Mouse (Mus musculus) adrenal gland, postnatal 25 days (tissue): ENCODE measurements at regions not wholly inside any gene's neighbourhood (a gene's known extent, or its start where the extent isn't known, plus 50 kb on each side); places are given as distances from the start of the nearest gene placed in this dataset.

Experiments
- DNase-seq: peaks from one replicate; pipeline ENCODE4 v3.0.0; 2021; ENCODE audit warnings: mixed read lengths

- DNase-seq, result no peak
Observed at GRCm38 (mm10) chr4:119018573-119018972, 57.2 kb downstream of the Lao1 start.

DNA sequence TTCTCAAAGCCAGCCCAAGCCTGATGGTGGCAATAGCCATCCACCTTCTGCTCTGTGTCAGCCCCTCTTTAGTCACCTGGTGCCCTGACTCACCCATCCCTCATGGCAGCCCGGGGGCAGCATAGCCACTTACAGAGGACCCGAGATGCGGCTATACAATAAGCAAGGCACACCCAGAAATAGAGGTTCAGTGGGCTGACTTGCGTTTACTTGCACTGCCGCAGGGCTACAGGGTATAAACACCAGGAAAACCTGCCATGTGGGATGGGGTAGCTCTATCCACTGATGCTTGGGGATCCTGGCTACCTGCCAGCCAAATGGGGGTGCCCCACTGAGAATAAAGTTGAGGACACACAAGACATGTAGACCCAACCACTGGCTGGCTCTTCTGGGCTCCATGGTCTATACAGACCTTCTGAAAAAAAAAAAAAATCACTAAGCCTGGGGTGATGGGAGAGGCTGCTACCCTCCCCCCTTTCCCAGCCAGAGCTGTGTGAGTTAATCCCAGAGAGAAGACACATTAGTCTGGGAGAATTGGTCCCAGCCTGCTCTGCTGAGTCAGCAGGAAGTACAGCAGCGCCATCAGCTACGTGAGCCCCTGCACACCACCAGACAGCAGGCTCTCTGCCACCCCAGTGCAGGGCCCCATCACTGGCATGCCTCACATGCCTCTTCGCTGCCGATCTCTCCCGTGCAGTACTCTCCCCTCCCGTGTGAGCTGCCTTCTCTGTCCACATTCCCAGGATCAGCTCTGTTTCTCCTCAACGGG lies 57.8 kb downstream of the Lao1 start:
- no peak for DNase-seq

GRCm38 (mm10) chr4:119022338-119022737 lies 61.0 kb downstream of the Lao1 start:
- DNase-seq, result no peak

- DNase-seq, result no peak
Observed at GRCm38 (mm10) chr4:119026237-119026861, 65.0 kb downstream of the Lao1 start.

- DNase-seq, result peak; percentile 9
Observed at GRCm38 (mm10) chr4:119028208-119028821, 66.9 kb downstream of the Lao1 start.

- no peak for DNase-seq
Observed at GRCm38 (mm10) chr4:119029091-119029490, 67.7 kb downstream of the Lao1 start.

GRCm38 (mm10) chr4:119029735-119030134 lies 68.4 kb downstream of the Lao1 start:
- no peak for DNase-seq

DNA sequence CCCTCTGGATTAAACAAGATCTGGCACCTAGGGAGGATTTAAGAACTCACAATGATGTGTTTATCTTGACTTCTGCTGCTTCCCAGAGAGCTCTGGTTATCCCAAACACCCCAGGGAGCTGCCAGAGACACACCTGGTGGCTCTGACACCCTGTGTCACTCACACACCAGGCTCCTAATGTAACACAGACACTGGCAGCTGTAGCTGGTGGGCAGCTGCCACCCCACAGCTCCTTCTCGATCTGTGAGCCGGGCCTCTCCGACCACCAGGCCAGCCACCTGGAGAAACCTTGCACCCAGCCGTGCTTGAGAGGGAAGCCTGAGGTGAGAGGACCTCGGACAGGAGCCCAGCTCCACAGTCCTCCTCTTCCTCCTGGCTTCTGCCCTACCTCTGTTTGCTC lies 69.5 kb downstream of the Lao1 start:
- no peak for DNase-seq

- no peak for DNase-seq
Observed at GRCm38 (mm10) chr4:119033006-119033405, 71.6 kb downstream of the Lao1 start.

DNA sequence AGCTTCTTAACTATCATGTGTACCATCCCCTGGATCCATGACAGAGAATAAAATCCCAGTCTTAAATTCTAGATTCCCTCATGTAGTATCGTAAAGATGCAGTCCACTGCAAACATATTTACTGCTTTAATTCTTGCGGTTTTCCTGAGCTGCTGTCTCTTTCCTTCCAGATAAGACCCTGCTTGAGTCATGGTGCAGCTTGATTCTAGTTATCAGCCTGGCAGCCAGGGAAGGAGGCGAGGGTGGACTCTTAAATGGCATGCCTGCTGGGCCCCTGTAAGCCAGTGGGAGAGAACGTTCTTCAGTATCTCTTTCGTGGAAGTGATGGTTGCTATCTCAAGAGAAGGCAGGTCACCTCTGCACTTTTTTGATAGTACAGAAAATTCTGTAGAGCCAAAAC lies 71.9 kb upstream of the Slc2a1 start:
- DNase-seq, result no peak

DNA sequence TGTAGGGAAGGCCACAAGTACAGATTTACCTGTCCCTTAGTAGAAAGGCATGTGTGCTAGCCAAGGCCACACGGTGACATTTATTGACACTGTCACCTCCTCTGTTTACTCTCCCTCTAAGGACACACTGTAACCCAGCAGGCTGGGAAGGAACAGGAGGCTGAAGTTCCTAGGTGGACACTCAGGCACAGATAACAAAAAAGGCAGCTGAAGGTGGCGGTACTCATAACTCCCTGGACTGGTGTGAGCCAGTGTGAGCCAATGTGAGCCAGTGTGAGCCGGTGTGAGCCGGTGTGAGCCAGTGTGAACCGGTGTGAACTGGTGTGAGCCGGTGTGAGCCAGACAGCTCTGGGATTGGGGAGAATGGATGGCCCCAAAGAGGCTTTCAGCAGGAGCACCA lies 68.5 kb upstream of the Slc2a1 start:
- no peak for DNase-seq

DNA sequence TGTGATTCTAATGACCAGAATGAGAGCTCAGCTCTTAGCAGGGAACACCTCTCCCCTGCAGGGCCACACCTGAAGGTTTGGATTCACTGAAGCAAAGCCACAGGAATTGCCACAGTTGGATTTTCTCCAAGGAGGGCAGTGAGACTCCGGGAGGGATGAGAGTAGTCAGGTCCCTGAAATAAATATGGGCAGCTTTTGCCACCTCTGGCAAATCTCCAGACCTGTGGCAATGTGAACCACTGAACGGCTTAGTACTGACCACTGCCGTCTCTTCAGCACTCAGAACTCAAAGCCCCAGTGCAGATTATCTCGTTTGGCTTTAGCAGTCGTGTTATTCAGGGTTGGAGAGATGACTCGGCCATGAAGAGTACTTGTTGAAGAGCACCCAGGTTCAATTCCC lies 66.9 kb upstream of the Slc2a1 start:
- no peak for DNase-seq

DNA sequence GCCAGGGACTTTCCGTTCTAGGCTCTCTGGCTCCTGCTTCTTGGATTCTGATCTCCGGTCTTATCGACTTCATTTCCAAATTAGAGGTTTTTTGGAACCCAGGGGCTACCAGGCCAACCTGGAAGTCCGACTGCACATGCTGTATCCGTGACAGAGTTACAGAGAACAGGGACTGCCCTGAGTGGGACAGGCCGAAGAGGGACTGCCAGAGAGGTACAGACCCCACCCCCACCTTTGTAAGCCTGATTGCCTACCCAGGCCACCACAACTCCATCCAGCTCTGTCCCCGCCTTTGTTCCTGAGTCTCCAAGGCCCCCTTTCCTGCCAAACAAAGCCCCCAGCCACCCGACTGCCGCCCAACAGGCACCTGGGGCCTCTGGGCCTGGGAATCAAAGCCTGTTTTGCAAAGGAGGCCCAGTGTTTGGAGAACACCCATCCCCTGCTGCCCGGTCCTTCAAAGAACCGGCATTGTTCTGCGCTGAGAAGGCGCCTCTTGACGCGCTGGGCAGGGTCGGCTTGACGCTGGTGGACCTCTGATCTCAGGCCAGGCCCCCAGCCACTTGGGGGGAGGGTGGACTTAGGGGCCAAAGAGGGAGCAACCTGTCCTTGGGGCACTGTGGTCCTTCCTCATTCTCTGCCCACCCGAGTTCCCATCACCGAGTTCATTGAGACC lies 64.4 kb upstream of the Slc2a1 start:
- no peak for DNase-seq

GRCm38 (mm10) chr4:119044836-119045235 lies 63.7 kb upstream of the Slc2a1 start:
- no peak for DNase-seq

DNA sequence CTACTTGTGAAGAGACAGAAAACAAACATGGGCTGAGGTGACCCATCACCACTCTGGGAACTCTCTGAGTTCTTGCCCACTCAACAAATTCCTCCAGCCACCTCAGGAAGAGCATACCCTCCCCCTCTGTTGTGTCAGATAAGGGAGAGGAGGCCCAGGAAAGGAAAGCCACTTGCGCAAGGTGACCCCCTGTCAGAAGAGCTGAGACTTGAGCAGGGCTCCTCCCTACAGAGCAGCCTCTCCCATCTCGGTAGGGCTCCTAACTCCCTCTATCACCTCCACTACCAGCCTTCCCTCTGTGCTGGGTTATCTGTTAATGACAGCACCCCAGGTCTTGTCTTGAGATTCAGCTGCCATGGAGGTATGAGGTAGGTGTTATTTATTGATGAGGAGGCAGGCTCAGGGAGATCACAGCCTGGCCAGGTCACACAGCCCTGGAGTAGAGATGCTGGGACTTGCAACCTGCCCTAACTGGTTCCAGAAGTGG lies 57.6 kb upstream of the Slc2a1 start:
- no peak for DNase-seq

DNA sequence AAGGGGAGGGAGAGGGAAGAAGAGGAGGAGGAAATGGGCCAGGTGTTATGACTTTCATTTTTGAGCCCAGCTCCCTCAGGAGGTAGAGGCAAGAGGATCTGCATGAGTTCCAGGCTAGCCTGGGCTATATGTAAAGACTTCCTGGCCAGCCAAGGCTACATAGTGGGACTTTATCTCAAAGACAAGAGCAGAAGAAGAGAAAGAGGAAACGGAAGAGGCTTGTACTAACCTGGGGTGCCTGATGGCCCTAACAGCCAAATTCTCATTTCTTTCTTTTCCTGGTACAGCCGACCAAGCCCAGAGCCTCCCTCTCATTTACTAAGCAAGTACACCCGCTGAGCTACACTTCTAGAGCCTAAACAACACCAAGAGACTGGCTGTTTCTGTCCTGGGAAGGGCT lies 56.0 kb upstream of the Slc2a1 start:
- no peak for DNase-seq

DNA sequence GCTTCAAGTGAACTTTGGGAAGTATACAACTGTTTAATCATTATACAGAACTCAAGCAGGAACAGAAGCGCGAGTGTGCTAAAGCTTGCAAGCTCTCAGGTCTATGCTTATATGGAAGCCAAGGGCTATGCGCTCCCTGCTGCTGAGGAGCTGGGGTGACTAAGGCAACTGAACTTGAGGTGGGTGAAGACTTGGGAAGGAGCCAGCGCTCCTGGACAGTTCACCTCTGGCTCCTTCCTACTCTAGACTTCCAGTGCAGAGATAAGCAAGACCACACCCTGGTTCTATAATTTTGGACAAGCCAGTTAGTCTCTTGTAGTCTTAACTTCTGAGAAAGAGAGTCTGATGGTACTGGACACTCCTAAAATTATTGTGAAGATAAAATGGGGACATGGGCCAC lies 55.3 kb upstream of the Slc2a1 start:
- DNase-seq, result no peak

GRCm38 (mm10) chr4:119053680-119054079 lies 54.8 kb upstream of the Slc2a1 start:
- DNase-seq, result no peak

DNA sequence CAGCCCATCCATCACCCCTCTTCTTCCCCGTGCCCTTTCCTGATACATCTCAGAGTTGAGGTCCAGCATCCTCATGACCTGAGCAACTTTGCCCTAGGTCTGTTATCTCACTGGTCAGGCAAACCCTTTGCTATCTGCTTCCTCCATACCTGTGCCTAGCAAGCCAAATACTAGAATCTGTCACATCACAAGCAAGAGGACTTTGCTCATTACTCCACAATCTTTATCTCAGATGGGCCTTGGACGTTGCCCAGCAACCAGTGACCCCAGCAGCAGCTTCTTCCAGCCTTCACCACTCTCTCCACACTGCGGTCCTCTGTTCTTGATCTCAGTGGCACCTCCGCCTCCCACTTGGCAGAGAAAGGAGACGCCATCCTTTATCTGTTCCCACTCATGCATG lies 54.4 kb upstream of the Slc2a1 start:
- no peak for DNase-seq

GRCm38 (mm10) chr4:119057191-119057590 lies 51.3 kb upstream of the Slc2a1 start:
- DNase-seq, result no peak

DNA sequence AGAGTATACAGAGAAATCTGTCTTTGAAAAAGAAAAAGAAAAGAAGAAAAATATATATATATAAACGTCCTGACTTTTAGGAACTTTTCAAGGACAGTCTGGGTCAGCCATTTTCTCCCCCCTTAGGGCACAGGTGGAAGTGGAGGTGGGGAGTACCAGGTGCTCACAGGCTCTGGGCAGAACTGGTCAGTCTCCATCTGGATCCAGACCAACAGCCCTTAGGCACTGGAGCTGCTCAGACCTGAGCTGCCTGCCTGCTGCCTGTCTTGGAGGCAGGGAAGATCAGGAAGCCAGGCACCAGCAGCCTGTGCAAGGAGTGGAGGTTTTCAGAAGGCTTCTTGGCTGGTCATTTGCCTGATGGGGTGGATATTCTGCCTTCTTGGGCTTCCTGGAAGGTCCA lies 50.7 kb upstream of the Slc2a1 start:
- DNase-seq, result no peak
